Mouse (Mus musculus) thymus, postnatal 36 days (tissue): Measurements from ENCODE around the gene Npas4.
A peak's percentile ranks its signal among the peaks of the same experiment; 100 is the strongest.
"Not testable (repeated sequence)": the region's sequence is repeated elsewhere in the genome, so short reads cannot be mapped to it uniquely, and the experiment has no call there.

ENCODE experiments used
- DNase-seq, 2 experiments: peaks; one replicate each; pipeline ENCODE4 v3.0.0; 2022; ENCODE audit warnings: mixed read lengths in 2 of 2

Npas4 gene

DNA sequence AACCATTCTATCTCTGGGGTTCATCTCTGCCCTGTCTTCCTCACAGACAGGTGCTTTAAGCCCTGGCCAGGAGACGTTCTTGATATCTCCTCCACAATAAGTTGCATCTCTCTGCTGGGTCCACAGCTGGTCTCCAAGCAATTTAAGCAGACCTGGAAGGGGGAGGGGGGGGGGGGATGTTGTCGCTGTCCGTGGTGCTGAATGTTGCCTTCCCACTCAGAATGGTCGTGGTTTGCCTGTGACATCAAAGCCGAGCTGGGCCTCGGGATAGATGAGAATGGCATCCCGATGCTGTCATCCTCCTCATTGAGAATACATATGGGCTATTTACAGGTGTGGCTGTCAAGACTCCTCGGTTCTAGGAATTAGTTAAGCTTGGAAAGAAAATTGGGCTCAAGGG is 2.3 kb upstream of the Npas4 start:
- DNase-seq: no peak

DNA sequence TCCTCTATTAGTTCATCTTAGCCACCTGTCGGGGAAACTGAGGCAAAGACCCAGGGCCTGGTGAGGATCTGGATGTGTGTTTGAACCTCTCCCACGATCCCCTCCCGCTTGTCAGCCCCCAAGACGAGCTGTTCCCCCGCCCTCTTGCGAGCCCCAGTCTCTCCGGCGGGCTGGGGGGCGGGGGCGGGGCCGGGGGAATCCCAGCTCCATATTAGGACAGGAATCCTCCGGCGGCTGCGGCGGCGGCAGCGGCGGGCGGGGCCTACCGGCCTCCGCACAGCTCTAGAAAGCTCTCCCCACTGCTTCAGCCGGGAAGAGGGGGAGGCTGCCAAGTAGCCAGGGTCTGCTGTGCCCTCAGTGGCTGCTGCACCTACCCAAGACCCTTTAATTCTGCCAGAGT is 600 bp upstream of the Npas4 start:
- DNase-seq: no peak

DNA sequence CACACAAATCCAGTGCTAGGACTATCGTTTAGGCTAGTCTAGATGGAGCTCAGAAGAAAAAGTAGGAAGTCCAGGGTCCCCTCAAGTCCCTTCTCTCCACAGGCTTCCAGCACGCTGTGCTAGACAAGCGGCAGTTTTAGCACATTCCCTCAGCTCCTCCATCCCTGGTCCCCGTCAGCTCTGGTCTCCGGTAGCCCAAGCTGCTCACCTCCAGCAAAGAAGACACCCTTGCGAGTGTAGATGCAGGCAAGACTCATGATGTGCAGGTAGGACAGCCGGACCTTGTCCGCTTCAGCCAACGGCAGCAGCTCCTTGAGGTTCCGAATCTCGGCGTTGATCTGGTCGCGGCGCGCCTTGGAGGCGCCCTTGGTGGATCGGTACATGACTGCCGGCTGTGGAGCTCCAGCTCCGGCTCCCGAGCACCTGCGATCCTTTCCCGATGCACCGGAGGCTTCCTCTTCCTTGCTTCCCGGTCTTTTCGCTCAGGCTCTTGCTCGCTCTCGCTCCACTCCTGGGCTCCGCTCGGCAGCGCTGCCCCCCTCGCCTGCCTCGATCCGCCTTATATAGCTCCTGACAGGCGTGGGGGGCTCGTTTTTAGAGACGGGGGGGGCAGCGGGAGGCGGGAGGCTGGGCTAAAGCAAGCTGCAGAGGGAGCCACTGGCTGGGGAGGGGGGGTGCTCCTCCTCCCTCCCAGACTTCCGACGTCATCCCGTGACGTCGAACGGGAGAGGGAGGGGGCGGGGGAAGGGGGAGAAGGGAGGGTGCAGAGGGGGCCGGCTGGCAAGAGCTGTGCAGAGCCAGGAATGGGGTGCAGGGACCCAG is 471 bp downstream of the Npas4 start:
- no peak for DNase-seq

- peak; percentile 84 to 89 for DNase-seq
Observed at GRCm38 (mm10) chr19:4989013-4989412, 1.1 kb downstream of the Npas4 start.

- DNase-seq: no peak
Observed at GRCm38 (mm10) chr19:4981767-4982166, 8.3 kb downstream of the Npas4 start.

DNA sequence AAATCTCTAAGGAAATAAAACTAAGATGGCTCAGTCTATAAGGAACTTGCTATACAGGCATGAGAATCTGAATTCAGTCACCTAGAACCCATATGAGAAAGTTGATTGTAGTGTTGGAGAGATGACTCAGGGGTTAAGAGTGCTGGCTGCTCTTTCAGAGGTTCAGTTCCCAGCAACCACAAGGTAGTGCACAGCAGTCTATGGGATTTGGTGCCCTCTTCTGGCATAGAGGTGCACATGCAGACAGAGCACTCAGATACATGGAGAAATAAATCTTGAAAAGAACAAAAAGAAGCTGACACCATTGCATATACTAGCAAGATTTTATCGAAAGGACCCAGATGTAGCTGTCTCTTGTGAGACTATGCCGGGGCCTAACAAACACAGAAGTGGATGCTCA is 21.9 kb downstream of the Npas4 start:
- DNase-seq: no peak

DNA sequence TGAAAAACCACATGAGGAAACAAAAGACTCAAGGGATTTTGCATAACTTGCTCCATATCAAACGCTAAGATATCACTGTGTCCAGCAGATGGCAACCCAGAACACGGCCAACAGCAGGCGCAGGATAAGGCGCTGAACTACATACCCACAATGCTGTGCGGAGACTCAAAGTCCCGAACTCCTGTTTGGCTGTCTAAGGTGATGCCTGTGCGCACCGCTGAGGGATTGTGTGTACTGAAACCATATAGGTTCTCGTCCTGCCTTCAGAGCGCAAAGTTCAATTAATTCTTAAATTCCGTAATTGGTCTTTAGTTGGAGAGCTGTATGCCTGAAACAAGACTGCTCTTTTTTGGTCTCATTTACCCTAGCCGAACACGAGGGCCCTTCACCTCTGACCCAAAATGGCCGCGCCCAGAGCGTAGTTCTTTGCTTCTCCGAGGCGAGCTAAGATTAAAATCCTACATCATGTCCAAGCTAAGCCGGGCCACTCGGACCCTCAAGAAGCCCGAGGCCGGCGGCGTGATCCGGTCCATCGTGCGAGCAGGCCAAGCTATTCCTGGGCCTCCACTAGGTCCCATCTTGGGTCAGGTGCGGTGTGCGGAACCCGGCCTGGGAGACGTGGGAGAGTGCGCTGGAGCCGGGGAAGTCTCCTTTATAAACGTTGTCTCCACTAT is 28.1 kb downstream of the Npas4 start, which contains the start of gene Mrpl11:
Mrpl11 (plus strand) TSS at position 220 of the 674 bp plus-strand sequence.
- DNase-seq: peak; percentile 83 to 84

DNA sequence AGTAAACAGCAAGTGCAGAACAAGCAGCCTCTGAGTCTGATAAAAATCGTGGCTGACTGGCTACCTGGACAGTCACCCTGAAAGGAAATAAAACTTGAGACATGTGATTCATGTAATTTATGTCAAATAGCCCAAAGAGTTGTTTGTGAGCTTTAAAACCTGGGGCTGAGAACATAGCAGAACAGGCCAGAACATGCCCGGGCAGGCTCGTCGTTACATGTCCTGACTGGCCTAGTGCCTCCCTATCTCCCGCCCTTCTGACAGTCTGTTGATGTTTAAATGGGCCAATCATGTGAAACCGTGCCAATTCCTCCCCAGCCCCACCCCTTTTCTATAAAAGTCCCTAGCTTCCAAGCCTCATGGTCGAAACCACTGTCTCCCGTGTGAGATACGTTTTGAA is 41.5 kb downstream of the Npas4 start:
- DNase-seq: not testable (repeated sequence)

DNA sequence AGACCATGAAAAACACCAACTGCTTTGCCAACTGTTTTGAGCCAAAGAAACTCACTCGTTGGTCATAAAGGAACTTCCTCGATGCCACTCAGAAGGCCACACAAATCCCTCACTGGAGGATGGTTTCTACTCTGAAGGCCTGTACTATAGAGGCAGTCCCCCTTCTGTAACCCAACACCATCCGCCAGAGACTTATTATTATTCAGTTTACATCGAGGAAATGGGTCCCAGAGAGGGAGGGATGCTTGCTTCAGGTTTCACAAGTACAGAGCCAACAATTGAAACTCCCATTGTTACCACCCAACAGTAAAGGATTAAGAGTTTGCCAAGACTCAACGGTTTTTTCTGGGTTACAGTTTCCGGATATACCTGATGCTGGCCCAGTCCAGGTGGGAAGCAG is 44.6 kb downstream of the Npas4 start:
- DNase-seq: no peak

DNA sequence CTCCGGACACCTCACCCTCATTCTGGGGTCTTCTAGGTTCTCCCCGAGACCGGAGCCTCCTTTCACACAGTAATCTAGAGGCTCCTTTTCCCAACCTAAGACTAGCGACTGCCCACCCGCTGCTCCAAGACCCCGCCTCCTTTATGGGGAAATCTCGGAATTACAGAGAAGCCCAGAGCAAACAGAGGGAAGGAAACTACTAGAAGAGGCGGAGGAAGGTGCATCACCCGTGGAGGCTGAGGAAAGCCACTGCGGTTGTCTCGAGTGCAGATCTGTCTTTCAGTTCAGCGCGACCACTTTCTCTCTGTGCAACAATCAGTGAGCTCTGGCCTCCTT is 46.9 kb downstream of the Npas4 start:
- DNase-seq: no peak

DNA sequence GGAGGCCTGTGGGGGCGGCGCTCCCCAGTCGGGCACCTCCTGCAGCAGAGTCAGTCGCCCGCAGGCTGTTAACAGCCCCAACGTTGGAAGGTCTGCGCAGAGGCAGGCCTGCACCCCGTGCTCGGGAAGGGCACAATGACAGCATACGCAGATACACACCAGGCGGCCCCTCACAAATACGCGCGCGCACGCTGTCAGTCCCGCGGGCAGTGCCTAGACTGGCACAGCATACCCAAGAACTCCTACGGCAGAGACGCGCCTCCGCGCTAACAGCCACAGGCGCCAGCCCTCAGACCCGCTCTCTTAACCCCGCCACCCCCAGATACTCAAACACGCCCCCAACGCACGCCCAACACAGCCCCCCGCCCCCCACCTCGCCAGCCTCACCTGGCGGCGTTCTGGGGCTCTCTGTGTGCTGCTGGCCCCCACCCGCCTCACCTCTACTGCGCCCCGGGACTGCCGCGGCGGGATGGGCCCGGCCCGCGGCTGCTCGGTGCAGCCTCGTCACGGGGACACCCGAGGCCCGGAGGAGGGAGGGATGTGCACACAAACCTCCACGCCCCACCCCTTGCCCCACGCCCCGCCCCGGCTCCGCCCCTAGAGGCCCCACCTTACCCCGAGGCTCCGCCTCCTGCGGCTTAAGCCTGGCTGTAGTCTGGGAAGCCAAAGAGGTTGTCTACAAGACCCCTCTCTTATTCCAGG is 47.4 kb downstream of the Npas4 start, which contains the start of gene Peli3:
Peli3 (minus strand) TSS at position 577 of the 702 bp plus-strand sequence.
- DNase-seq: peak; percentile 80 to 81

- no peak for DNase-seq
Observed at GRCm38 (mm10) chr19:4937444-4938310, 52.4 kb downstream of the Npas4 start.

GRCm38 (mm10) chr19:4936896-4937295 is 53.2 kb downstream of the Npas4 start:
- no peak for DNase-seq
